Mouse (Mus musculus) E14TG2a.4 (cell line): ENCODE measurements around the gene Sh3bgrl3.

Experiments
- CTCF ChIP-seq: conservative IDR thresholded peaks from 2 replicates; pipeline ENCODE4 v1.5.1; 2014; ENCODE audit warnings: low read length
- NANOG ChIP-seq: IDR thresholded peaks from 2 replicates; pipeline ENCODE4 v1.6.1; 2014; ENCODE audit warnings: borderline replicate concordance, low read length, mixed read lengths

DNA sequence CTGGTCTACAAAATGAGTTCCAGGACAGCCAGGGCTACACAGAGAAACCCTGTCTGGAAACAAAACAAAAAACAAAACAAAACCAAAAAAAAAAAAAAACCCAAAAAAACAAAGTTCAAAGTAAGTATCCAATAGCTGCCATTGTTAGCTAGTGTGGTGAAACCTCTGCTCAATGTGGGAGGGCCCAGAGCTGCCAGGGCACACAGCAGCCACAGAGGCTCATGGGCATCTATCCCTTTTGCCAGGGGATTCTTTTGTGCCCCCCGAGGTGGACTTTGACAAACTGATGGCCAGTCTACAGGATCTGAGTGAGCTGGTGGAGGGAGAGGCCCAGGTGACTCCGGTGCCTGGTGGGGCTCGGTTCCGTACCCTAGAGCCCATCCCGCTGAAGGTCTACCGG lies 5.4 kb downstream of the Sh3bgrl3 start:
- no peak for TF ChIP-seq CTCF
- no peak for TF ChIP-seq NANOG
